In genomic region chr6:83215002-83215666, GRCm38 (mm10) we compare ENCODE assay signal across 8 mouse cellular contexts. TPM values are rescaled to one million over a fixed set of nuclear protein-coding genes. Genes with fewer than 3 reads are reported as not detected.
DNase-seq lines count a peak whose midpoint lies in the region; ATAC-seq and TF ChIP-seq lines count a peak whose summit lies in the region.

No protein-coding gene starts in this region.

- H3K4me3 ChIP-seq in kidney, adult 2 months (ENCODE audit: insufficient read depth, low read depth, low read length) = no peak overlapping the region
- H3K4me3 ChIP-seq in limb, embryonic 15.5 days = no peak overlapping the region

- H3K27me3 ChIP-seq in kidney, adult 2 months (replicated peaks; ENCODE audit: control insufficient read depth, insufficient read depth, low read length) = no peaks in the 10 kb centered on the region
- no peaks in the 10 kb centered on the region for H3K27me3 ChIP-seq in limb, embryonic 15.5 days

- no peaks in the 10 kb centered on the region for H3K9me3 ChIP-seq in limb, embryonic 15.5 days

- H3K4me1 ChIP-seq in kidney, adult 2 months (ENCODE audit: control insufficient read depth, insufficient read depth, low read length) = no peaks in the 10 kb centered on the region
- peaks cover 5% of the 10 kb centered on the region; the same call in 1 of the 2 replicates for H3K4me1 ChIP-seq in limb, embryonic 15.5 days

- no peaks in the 10 kb centered on the region for H3K36me3 ChIP-seq in kidney, adult 2 months (ENCODE audit: control insufficient read depth, insufficient read depth, low read length)
- no peaks in the 10 kb centered on the region for H3K36me3 ChIP-seq in limb, embryonic 15.5 days

- no peak overlapping the region for H3K27ac ChIP-seq in kidney, adult 2 months (ENCODE audit: insufficient read depth, low read depth, low read length)
- H3K27ac ChIP-seq in limb, embryonic 15.5 days = no peak overlapping the region

- 17% methylated on average over 7 of the region's 7 CpGs for WGBS in kidney, adult 2 months
- WGBS in limb, embryonic 15.5 days = 15% methylated on average over 7 of the region's 7 CpGs

- TF ChIP-seq POLR2A in kidney, adult 2 months (IDR thresholded peaks at IDR 0.05; ENCODE audit: low read depth, low read length) = no peak

- ATAC-seq in common myeloid progenitor, adult 5-6 weeks (replicated peaks; ENCODE audit: low read depth, poor library complexity, severe bottlenecking) = peak; percentile 83
- peak; percentile 71; the same call in 1 of the 2 replicates for ATAC-seq in limb, embryonic 15.5 days (ENCODE audit: insufficient number of reproducible peaks, low FRiP score, low TSS enrichment, low read depth)

- DNase-seq in B cell, adult 2 months = peak; percentile 59 to 61
- peak; percentile 83 for DNase-seq in adipocyte (ENCODE audit: low spot score)
- peak; percentile 36 for DNase-seq in gastrocnemius, postnatal 25 days
- peak; percentile 57 for DNase-seq in kidney, adult 2 months
- DNase-seq in neural tube, embryonic 10.5 days (ENCODE audit: extremely low spot score, low spot score) = peak; percentile 69
- peak; percentile 58 for DNase-seq in thymus, postnatal 0 days (ENCODE audit: low spot score)

- no peak overlapping the region for H3K4me2 ChIP-seq in limb, embryonic 15.5 days

- peak; percentile 87 for TF ChIP-seq CTCF in kidney, adult 2 months (conservative IDR thresholded peaks at IDR 0.05; ENCODE audit: insufficient read depth, insufficient read length, low read depth, low read length)

- no peak overlapping the region for H3K9ac ChIP-seq in limb, embryonic 15.5 days

RNA-seq across cellular contexts. Expression of gene Slc4a5, which starts 4.5 kb away (rescaled TPM):
- 0.10 TPM in 1 of 2 replicates, not detected in the other for total RNA-seq in common myeloid progenitor, adult 5-6 weeks (2017)
- not detected for total RNA-seq in gastrocnemius, postnatal 25 days (2021)
- 3.3 TPM in 2 replicates for polyA plus RNA-seq in kidney, adult 2 months (2012; rRNA removed)
- 0.06 and 0.07 TPM in 2 replicates for polyA plus RNA-seq in limb, embryonic 15.5 days (2015; fragmentation: Nextera tagmentation; extraction: Ambion mirVana)
- 0.07 and 0.17 TPM in 2 replicates for polyA plus RNA-seq in thymus, postnatal 0 days (2015; fragmentation: Nextera tagmentation; extraction: Ambion mirVana)

RNA-seq across cellular contexts. Expression of gene Dctn1, which starts 49.4 kb away (rescaled TPM):
- 50.2 and 52.2 TPM in 2 replicates for total RNA-seq in common myeloid progenitor, adult 5-6 weeks (2017)
- total RNA-seq in gastrocnemius, postnatal 25 days (2021) = 100 to 1,000 TPM; 118 to 126 TPM
- 93.1 and 117 TPM in 2 replicates for polyA plus RNA-seq in kidney, adult 2 months (2012; rRNA removed)
- polyA plus RNA-seq in limb, embryonic 15.5 days (2015; fragmentation: Nextera tagmentation; extraction: Ambion mirVana) = 90.3 and 91.9 TPM in 2 replicates
- polyA plus RNA-seq in thymus, postnatal 0 days (2015; fragmentation: Nextera tagmentation; extraction: Ambion mirVana) = 62.8 and 64.5 TPM in 2 replicates

RNA-seq across cellular contexts. Expression of gene 1700003E16Rik, which starts 58.9 kb away (rescaled TPM):
- not detected in 2 replicates for total RNA-seq in common myeloid progenitor, adult 5-6 weeks (2017)
- not detected for total RNA-seq in gastrocnemius, postnatal 25 days (2021)
- 1.4 and 1.6 TPM in 2 replicates for polyA plus RNA-seq in kidney, adult 2 months (2012; rRNA removed)
- polyA plus RNA-seq in limb, embryonic 15.5 days (2015; fragmentation: Nextera tagmentation; extraction: Ambion mirVana) = 3.1 and 3.4 TPM in 2 replicates
- 0.21 and 0.44 TPM in 2 replicates for polyA plus RNA-seq in thymus, postnatal 0 days (2015; fragmentation: Nextera tagmentation; extraction: Ambion mirVana)

RNA-seq across cellular contexts. Expression of gene Wdr54, which starts 58.9 kb away (rescaled TPM):
- total RNA-seq in common myeloid progenitor, adult 5-6 weeks (2017) = not detected in 2 replicates
- 1 to 10 TPM; 1.2 to 1.4 TPM for total RNA-seq in gastrocnemius, postnatal 25 days (2021)
- polyA plus RNA-seq in kidney, adult 2 months (2012; rRNA removed) = 4.4 and 4.7 TPM in 2 replicates
- 4.8 and 5.4 TPM in 2 replicates for polyA plus RNA-seq in limb, embryonic 15.5 days (2015; fragmentation: Nextera tagmentation; extraction: Ambion mirVana)
- 0.67 and 0.95 TPM in 2 replicates for polyA plus RNA-seq in thymus, postnatal 0 days (2015; fragmentation: Nextera tagmentation; extraction: Ambion mirVana)
